Mouse (Mus musculus) urinary bladder, postnatal 10 days (tissue): ENCODE data around the gene Krtap19-4.

Experiments used
- DNase-seq: peaks from one replicate; pipeline ENCODE4 v3.0.0; 2022; ENCODE audit warnings: low spot score

The Krtap19-4 gene

DNA sequence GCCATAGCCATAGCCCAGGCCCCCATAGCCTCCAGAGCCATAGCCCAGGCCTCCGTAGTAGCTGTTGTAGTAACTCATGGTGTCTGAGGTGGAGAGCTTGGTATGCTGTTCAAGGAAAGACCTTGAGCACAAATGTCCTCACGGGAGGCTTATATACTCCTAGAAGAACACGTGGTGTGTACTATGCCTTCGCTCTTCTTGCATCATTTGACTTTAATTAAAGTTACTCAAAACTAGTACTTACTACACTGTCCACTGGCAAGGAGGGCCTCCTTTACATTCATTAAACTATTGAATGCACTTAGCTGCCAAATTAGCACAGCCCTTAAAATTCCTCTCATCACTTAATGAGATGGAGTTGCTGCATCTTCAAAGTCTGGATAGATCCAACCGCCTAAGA, at the start of gene Krtap19-4:
Gene Krtap19-4, minus strand, starts transcription at position 101 of the 400 bp plus-strand sequence.
- no peak for DNase-seq

- no peak for DNase-seq
Observed at GRCm38 (mm10) chr16:88932165-88932564, 47.3 kb upstream of the Krtap19-4 start, which contains the start of gene Krtap19-9b. Gene Krtap19-9b, minus strand, starts transcription at chr16:88932265.

DNA sequence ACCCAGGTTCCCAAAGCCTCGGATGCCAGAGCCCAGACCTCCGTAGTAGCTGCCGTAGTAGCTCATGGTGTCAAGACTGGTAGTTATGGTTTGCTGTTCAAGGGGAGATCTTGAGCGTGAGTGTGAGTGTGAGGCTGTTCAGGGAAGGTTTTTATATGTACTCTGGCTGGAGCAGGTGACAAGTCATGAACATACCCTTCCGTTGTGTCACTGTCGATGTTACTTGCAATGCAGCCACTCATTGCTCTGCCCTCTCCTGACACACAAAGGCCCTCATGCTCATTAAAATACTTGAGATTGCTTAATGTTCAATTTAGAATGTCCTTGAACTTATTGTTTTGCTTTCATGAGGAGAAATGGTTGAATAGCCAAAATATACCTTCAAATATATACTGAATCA, 11.5 kb upstream of the Krtap19-4 start, which contains the start of gene Krtap19-5:
Gene Krtap19-5, minus strand, starts transcription at position 101 of the 400 bp plus-strand sequence.
- no peak for DNase-seq

GRCm38 (mm10) chr16:88886870-88887269, 2.0 kb upstream of the Krtap19-4 start:
- DNase-seq: no peak

DNA sequence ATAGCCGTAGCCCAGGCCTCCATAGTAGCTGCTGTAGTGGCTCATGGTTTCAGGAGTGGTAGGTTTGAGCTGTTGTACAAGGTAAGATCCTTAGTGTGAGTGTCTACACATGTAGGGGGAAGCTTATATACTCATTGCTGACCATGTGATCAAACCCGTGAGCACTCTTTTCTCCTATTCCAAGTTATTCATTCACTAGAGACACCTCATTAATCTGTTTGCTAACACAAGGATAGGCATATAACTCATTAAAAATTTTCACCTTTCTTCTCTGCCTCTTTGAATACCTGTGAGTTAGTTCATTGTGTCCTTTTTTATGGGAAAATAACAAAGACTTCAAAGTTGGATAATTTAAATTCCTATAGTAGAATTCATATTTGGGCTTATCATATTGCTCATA, 7.0 kb downstream of the Krtap19-4 start, which contains the start of gene Krtap19-3:
Gene Krtap19-3, minus strand, starts transcription at position 101 of the 400 bp plus-strand sequence.
- no peak for DNase-seq

DNA sequence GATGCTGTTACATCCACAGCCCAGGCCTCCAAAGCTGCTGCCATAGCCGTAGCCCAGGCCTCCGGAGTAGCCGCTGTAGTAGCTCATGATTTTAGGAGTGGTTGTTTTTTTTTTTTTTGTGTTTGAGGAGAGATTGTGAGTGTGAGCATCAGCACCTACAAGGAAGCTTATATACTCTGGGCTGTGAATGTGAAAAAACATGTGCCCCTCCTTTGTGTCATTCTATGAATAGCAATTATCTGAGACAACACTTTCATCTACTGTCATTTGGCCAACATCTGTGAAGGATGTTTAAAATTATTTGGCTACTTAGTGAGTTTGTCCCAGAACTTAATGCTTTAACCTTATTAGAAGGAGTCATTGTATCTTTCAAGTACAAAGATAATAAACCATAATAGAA, 10.7 kb downstream of the Krtap19-4 start, which contains the start of gene Krtap19-2:
Gene Krtap19-2, minus strand, starts transcription at position 101 of the 400 bp plus-strand sequence.
- DNase-seq: no peak

GRCm38 (mm10) chr16:88869311-88869710, 15.6 kb downstream of the Krtap19-4 start, which contains the start of gene Krtap19-1:
Gene Krtap19-1, minus strand, starts transcription at chr16:88869411.
- DNase-seq: no peak

DNA sequence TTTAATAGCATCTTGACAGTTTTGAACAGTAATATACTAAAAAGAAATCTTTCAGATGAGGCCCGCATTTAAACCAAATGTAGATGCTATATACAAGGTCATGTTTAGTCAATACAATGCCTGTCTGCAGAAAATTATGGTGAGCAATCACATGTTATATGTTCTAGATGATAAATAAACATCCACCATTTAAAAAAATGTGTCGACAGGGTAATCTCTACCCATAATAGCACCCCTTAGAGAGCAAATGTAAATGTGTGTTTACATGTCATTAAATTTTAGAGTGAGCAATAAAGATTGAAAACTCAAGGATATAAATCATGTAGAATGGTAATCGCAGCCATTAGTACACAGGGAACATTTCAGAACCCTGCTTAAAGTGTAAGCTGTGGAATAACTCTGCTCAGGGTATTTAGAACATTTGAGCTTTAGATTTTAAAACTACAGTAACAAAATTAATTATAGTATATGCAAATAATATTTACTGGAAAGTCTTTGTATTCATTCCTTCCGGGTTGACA, 19.9 kb downstream of the Krtap19-4 start:
- DNase-seq: no peak

- no peak for DNase-seq
Observed at GRCm38 (mm10) chr16:88851450-88851849, 33.4 kb downstream of the Krtap19-4 start.

GRCm38 (mm10) chr16:88848558-88848957, 36.3 kb downstream of the Krtap19-4 start:
- no peak for DNase-seq

- DNase-seq: no peak
Observed at GRCm38 (mm10) chr16:88847363-88847762, 37.5 kb downstream of the Krtap19-4 start.
